Mouse (Mus musculus) embryonic facial prominence, embryonic 11.5 days (tissue): Measurements from ENCODE around the gene Etnk2. TPM values are rescaled to one million over a fixed set of nuclear protein-coding genes. Genes with fewer than 3 reads are reported as not detected.

Experiments
- ATAC-seq: fragments of 200-750 bp; cut with Nextera tagmentation; replicated peaks from 2 replicates; pipeline ENCODE4 v1.8.0; 2017; ENCODE audit warnings: low read depth; ENCODE audit not compliant: insufficient number of reproducible peaks, low FRiP score, low TSS enrichment
- DNase-seq: peaks from one replicate; pipeline ENCODE4 v3.0.0-alpha.2; 2015; ENCODE audit warnings: low spot score
- H3K27ac ChIP-seq: fragments of 300-500 bp; sonication (generic); replicated peaks from 2 replicates; pipeline ENCODE4 v1.5.1; 2014; ENCODE audit warnings: mild to moderate bottlenecking, low read depth, low read length, control low read depth
- H3K27me3 ChIP-seq: fragments of 300-500 bp; sonication (generic); 2 replicates; pipeline ENCODE4 v1.6.1; 2014; ENCODE audit warnings: mild to moderate bottlenecking, low read length, moderate library complexity, mixed read lengths; ENCODE audit not compliant: control insufficient read depth, insufficient read depth
- H3K36me3 ChIP-seq: fragments of 300-500 bp; sonication (generic); replicated peaks from 2 replicates; pipeline ENCODE4 v1.6.1; 2014; ENCODE audit warnings: low read depth, mild to moderate bottlenecking, low read length, moderate library complexity, mixed read lengths; ENCODE audit not compliant: control insufficient read depth, insufficient read depth
- H3K4me1 ChIP-seq: fragments of 300-500 bp; sonication (generic); 2 replicates; pipeline ENCODE4 v1.6.1; 2014; ENCODE audit warnings: low read length, mixed read lengths; ENCODE audit not compliant: control insufficient read depth, insufficient read depth
- H3K4me2 ChIP-seq: fragments of 300-500 bp; sonication (generic); 2 replicates; pipeline ENCODE4 v1.6.1; 2014; ENCODE audit warnings: low read depth, mild to moderate bottlenecking, control low read depth, low read length, moderate library complexity
- H3K4me3 ChIP-seq: fragments of 300-500 bp; sonication (generic); 2 replicates; pipeline ENCODE4 v1.5.1; 2014; ENCODE audit warnings: low read depth, low read length, control low read depth
- H3K9ac ChIP-seq: fragments of 300-500 bp; sonication (generic); replicated peaks from 2 replicates; pipeline ENCODE4 v1.6.1; 2014; ENCODE audit warnings: mild to moderate bottlenecking, control low read depth, low read length
- H3K9me3 ChIP-seq: fragments of 300-500 bp; sonication (generic); replicated peaks from 2 replicates; pipeline ENCODE4 v1.6.1; 2016; ENCODE audit warnings: mild to moderate bottlenecking, low read length, inconsistent platforms, mixed read lengths; ENCODE audit not compliant: control insufficient read depth
- WGBS: fragments of 180-500 bp; shearing (Covaris S2); extraction: QIAGEN DNeasy Blood & Tissue Kit; methylation state at CpG from one replicate; pipeline ENCODE4 v1.1.7; 2014; 5-methylcytosine and 5-hydroxymethylcytosine counted together
- polyA plus RNA-seq: library from polyadenylated mRNA; unstranded; fragments of >200 nt; fragmentation: Nextera tagmentation; extraction: Ambion mirVana; gene quantifications from 2 replicates; pipeline ENCODE4 v1.2.1, GENCODE M21; 2014

Etnk2 gene
- polyA plus RNA-seq, 1 experiment from 2014 or later = 2.8 TPM

GRCm38 (mm10) chr1:133379254-133379985 is 16.0 kb downstream of the Etnk2 start:
- H3K4me2 ChIP-seq = no peak overlapping the region
- ATAC-seq = no peak
- no peak overlapping the region for H3K9ac ChIP-seq
- 56% methylated on average over 10 of the region's 10 CpGs for WGBS
- no peaks in the 10 kb centered on the region for H3K27me3 ChIP-seq
- H3K9me3 ChIP-seq = no peaks in the 10 kb centered on the region
- DNase-seq = no peak
- no peak overlapping the region for H3K4me3 ChIP-seq
- no peaks in the 10 kb centered on the region for H3K4me1 ChIP-seq
- no peaks in the 10 kb centered on the region for H3K36me3 ChIP-seq
- no peak overlapping the region for H3K27ac ChIP-seq

DNA sequence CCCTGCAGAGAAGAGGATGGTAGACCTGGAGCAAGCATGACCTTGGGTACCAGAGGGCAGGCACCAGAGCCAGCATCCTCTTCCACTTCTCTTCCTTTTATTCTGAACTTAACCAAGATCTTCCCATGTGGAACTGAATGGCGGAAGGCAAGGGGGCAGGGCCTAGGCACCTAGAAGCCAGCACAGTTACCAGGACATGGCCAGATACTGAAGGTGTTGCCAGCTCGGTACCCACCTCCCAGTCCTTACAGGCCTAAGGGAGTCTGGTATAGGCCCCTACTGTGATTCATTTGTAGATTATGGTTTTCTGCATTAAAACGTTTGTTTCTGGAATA is 16.6 kb downstream of the Etnk2 start:
- Histone ChIP-seq H3K4me1 (no peaks in the 10 kb centered on the region), H3K9ac (no peak overlapping the region), H3K27ac (no peak overlapping the region), H3K27me3 (no peaks in the 10 kb centered on the region), H3K4me2 (no peak overlapping the region), H3K36me3 (no peaks in the 10 kb centered on the region), H3K4me3 (no peak overlapping the region), H3K9me3 (no peaks in the 10 kb centered on the region)
- WGBS = 74% methylated on average over 3 of the region's 3 CpGs
- ATAC-seq = no peak
- DNase-seq = no peak

DNA sequence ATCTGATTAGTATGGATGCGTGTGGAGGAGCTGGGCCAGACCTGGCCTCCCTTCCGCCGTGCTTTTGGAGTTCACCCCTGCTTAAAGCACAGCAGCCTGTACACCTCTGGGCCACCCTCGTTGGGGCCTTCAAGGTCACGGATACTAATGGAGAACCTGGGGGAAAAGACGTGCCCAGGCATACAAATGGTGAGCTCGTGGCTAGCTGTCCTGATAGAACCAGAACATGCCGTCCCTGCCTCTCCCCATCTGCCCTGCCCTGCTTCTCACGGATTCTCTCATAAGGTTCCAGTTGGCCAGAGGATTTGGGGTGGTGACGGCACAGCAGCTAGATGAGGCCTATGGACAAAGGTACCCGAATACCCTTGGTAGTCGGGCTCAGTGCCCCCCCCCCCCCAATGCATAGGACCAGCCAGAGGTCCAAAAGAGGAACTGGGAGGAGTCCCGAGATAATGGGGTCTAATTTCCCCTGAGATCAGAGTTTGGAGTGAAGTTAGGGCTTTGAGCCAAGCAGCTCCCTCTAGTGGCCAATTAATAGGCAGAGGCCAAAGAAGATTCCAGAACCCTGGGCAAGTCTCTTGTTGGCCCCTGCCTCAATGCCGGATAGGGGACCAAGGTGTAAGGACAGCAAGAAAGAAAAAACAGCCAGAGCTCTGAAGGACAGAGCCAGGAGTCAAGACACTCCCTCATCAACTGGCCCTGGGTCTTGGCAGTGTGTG is 17.1 kb downstream of the Etnk2 start:
- ATAC-seq (no peak), DNase-seq (peak; percentile 71)
- Histone ChIP-seq H3K36me3 (no peaks in the 10 kb centered on the region), H3K27ac (no peak overlapping the region), H3K4me1 (no peaks in the 10 kb centered on the region), H3K4me2 (no peak overlapping the region), H3K9ac (no peak overlapping the region), H3K27me3 (no peaks in the 10 kb centered on the region), H3K9me3 (no peaks in the 10 kb centered on the region), H3K4me3 (no peak overlapping the region)
- WGBS = 76% methylated on average over 14 of the region's 14 CpGs

DNA sequence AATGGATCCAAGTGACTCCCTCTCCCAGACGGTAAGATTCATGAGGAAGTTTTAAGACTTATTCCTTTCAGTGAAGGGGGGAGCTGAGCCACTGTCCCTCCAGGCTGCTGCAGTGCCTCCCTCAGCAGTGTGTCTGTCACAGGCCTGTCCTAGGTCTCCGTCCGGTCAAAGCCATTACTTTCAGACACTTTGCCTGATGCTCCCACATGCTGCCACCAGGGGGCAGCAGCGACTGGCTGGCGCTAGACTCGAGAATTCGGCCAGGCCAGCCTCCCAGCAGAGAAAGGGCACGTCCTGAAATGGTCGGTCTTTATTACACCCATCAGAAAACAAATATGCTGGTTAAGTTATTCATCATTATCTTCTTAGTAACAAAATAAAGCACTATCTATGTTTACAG is 18.6 kb downstream of the Etnk2 start:
- H3K27me3 ChIP-seq = no peaks in the 10 kb centered on the region
- DNase-seq (peak; percentile 91), ATAC-seq (no peak)
- H3K4me1 ChIP-seq = no peaks in the 10 kb centered on the region
- no peak overlapping the region for H3K4me3 ChIP-seq
- no peak overlapping the region for H3K4me2 ChIP-seq
- H3K9ac ChIP-seq = no peak overlapping the region
- WGBS = 9% methylated on average over 9 of the region's 9 CpGs
- no peaks in the 10 kb centered on the region for H3K36me3 ChIP-seq
- H3K27ac ChIP-seq = no peak overlapping the region
- H3K9me3 ChIP-seq = no peaks in the 10 kb centered on the region

DNA sequence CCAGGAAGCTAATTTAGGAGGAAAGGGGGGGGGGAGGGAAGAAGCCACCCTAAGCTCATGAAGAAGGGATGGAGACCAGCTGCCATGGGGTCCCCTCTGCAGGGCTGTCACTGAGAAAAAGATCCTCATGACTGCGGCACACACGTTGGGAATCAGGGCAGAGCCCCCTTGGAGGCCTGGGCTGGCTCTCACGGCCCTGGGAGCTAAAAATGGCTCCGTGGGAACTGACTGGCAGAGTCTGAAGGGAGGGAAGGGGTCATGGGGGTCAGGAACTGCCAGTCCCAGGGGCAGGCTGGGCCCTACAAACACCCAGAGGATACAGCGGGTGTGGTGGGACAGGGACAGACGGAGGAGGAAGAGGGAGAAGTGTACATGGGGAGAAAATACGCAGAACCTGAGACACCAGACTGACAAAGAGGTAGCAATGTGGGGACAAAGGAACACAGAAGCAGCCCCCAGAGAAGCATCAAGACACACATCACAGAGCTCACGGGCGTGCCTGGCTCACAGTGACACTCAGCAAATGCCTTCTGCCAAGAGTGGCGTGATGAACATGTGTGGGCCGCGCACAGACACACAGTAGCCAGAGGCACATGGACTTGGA is 19.3 kb downstream of the Etnk2 start:
- 57% methylated on average over 12 of the region's 12 CpGs for WGBS
- ATAC-seq (no peak), DNase-seq (no peak)
- no peaks in the 10 kb centered on the region for H3K9me3 ChIP-seq
- no peaks in the 10 kb centered on the region for H3K27me3 ChIP-seq
- H3K4me1 ChIP-seq = no peaks in the 10 kb centered on the region
- H3K36me3 ChIP-seq = no peaks in the 10 kb centered on the region
- H3K9ac ChIP-seq = no peak overlapping the region
- H3K4me2 ChIP-seq = no peak overlapping the region
- no peak overlapping the region for H3K27ac ChIP-seq
- H3K4me3 ChIP-seq = no peak overlapping the region

GRCm38 (mm10) chr1:133383157-133383783 is 19.9 kb downstream of the Etnk2 start:
- H3K27me3 ChIP-seq = no peaks in the 10 kb centered on the region
- no peak overlapping the region for H3K9ac ChIP-seq
- H3K4me2 ChIP-seq = no peak overlapping the region
- no peaks in the 10 kb centered on the region for H3K36me3 ChIP-seq
- 87% methylated on average over 14 of the region's 14 CpGs for WGBS
- no peak for DNase-seq
- H3K4me3 ChIP-seq = no peak overlapping the region
- no peaks in the 10 kb centered on the region for H3K4me1 ChIP-seq
- no peak for ATAC-seq
- no peak overlapping the region for H3K27ac ChIP-seq
- H3K9me3 ChIP-seq = no peaks in the 10 kb centered on the region

DNA sequence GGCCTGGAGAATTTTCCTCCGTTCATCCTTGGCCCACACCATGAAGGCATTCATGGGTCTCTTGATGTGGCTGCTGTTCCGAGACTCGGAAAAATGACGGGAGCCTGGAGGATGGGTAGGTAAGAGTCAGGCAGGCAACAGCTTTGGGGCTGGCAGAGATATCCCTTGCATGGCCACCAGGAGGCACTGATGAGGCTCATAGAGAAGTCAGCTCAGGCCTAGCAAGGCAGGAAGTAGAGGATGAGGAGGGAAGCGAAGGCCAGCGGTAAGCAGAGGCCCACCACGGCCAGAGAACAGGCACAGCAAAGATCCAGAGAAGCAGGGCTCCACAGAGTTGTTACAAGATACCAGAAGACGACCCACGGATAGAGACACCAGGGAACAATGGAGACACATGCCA is 22.1 kb downstream of the Etnk2 start:
- 32% methylated on average over 9 of the region's 9 CpGs for WGBS
- DNase-seq (peak; percentile 86), ATAC-seq (no peak)
- H3K4me1 ChIP-seq = no peaks in the 10 kb centered on the region
- H3K9me3 ChIP-seq = no peaks in the 10 kb centered on the region
- H3K4me2 ChIP-seq = peak overlapping the region; percentile 13; the same call in 1 of the 2 replicates
- peak overlapping the region; percentile 22 for H3K9ac ChIP-seq
- H3K27me3 ChIP-seq = no peaks in the 10 kb centered on the region
- H3K4me3 ChIP-seq = no peak overlapping the region
- H3K27ac ChIP-seq = 0 out of 2 replicates have a peak overlapping the region, but pooled peaks have one; percentile 0
- H3K36me3 ChIP-seq = peaks cover 2% of the 10 kb centered on the region; the same call in 1 of the 2 replicates
